Mouse (Mus musculus) cerebellum, postnatal 36 days (tissue): ENCODE measurements around the gene Trpc6.

Source experiments
- DNase-seq, 2 experiments: peaks; one replicate each; pipeline ENCODE4 v3.0.0; 2021 to 2022; ENCODE audit warnings: mixed read lengths in 2 of 2

Trpc6 gene

GRCm38 (mm10) chr9:8544041-8544794, at the start of gene Trpc6:
Gene Trpc6 (plus strand): TSS chr9:8544142.
- peak; percentile 2 to 10 for DNase-seq

- DNase-seq, result no peak
These were observed 23.0 kb upstream of the Trpc6 start for GRCm38 (mm10) chr9:8520911-8521310.

DNA sequence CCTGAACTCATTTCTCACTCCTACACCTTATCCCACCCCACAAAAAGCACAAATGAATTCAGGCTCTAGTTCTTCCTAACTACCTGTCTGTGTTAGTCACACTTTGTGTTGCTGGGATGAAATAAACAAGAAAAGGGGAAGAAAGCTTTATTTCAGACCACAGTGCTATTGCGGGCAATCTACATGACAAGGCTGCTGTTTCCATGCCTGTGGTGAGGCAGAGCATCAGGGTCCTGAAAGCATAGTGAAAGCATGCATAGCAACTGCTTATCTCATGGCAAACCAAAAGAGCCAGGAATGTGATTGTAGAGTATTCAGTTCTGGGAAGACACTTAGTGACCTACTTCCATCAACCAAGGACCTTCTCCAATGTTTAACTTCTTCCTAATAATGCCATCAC, 10.3 kb upstream of the Trpc6 start:
- DNase-seq, result no peak

GRCm38 (mm10) chr9:8545236-8545635, 1.3 kb downstream of the Trpc6 start:
- no peak for DNase-seq

GRCm38 (mm10) chr9:8558574-8558973, 14.6 kb downstream of the Trpc6 start:
- no peak for DNase-seq

GRCm38 (mm10) chr9:8592618-8593017, 48.7 kb downstream of the Trpc6 start:
- peak; percentile 20 to 27 for DNase-seq

- DNase-seq, result peak; percentile 44 to 52
These were observed 53.1 kb downstream of the Trpc6 start for GRCm38 (mm10) chr9:8597089-8597488.

DNA sequence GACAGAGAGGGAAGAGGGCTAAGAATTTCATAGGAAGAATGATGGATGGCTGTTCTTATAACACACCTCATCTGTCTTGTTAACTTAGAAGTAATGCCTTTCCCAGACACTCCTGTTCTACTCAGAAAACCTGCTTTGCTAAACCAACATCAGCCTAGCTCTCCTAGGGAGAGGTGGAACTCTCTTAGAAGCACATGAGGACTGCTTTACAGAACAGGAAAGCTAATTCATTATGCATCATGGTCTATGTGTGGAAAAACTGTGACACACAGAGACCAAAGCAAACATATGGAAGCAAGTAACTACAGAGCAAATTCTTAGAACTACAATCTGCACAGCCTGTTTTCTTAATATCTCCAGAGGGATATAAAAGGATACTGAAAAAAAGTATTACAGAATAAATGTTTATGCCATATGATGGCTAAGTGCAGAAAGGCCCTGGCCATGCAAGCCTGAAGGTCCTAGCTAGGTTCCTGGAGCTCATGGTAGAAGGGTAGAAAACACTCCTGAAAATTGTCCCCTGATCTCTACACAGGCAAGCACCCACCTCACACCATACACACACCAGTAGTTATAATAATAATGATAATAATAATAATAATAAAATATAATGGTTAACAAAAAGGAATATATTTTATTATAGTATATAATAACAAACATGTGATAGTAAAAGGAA, 63.0 kb downstream of the Trpc6 start:
- no peak for DNase-seq

DNA sequence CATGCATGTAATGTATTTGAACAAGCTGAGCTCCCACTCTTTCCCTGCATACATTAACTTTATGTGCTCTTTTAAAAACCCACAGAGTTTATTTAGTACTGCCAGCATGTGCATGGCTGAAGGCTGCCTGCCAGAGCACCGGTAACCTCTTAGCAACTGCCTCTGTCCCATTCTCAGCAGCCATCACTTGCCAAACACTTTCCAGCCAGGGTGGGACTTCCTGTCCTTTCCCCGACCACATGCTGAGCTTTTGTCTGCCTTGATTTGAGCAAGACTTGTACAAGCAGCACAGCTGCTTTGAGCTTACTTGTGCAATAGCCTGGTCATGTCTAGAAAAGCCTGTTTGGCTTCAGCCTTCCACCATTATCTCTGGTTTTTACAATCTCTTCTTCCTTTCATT, 90.4 kb downstream of the Trpc6 start:
- no peak for DNase-seq

GRCm38 (mm10) chr9:8643453-8643852, 99.5 kb downstream of the Trpc6 start:
- no peak for DNase-seq

GRCm38 (mm10) chr9:8655347-8655746, 111.4 kb downstream of the Trpc6 start:
- no peak for DNase-seq

DNA sequence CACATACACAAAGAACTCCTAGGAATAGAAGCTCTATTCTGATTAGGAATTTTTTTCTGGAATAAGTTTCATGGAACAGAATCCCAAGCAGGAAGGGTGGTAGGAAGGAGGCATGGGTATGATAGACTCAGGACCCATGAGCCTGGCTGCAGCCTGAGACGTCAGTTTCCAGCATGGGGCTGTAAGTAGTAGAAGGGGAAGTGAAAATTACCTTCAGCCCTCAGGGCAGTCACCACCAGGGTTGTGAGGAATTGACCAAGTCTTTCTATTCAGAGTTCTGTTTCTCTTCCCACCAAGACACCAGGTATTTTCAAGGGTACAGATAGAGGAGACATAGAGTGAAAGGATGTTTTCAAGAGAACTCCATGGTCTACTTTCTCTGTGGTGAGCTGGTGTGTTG, 129.0 kb downstream of the Trpc6 start:
- DNase-seq, result no peak

DNA sequence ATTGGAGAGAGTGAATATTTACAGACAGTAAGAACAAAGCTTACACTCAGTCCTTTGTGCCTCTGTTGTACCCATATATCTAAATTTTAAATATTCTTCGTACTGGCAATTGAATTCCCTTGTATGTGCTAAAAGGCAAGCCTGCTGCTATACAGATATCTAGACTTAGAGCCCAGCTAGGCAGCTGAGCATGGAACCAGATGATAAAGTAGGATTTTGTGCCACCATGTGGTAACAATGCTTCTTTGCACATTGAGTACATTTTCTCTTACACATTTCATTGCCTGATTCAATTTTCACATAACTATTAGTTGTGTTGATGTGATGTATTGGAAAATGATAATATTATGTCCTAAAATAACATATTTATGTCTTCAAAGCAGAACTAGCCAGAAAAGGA, 132.7 kb downstream of the Trpc6 start:
- no peak for DNase-seq

GRCm38 (mm10) chr9:8693177-8693576, 149.2 kb downstream of the Trpc6 start:
- DNase-seq, result no peak

GRCm38 (mm10) chr9:8700669-8701068, 156.7 kb downstream of the Trpc6 start:
- peak; percentile 69 to 76 for DNase-seq

GRCm38 (mm10) chr9:8703516-8703915, 159.6 kb downstream of the Trpc6 start:
- DNase-seq, result no peak

DNA sequence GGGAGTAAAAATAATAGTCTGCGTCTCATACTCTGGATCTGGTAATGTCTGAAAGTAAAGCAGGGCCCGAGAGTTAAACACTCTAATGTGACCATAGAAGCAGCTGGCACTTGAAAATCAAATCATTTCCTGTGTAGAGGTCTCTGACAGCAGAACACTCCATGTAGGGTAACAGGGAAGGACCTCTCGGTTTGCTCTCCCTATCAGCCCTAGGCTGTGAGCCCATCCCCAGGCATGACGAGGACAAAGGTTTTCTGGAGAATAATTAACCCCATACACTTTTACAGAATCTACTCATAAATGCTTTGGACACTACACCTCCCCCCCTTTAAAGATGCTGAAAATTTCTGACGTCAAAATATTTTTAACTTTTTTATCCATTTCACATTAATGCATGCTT, 160.0 kb downstream of the Trpc6 start:
- DNase-seq, result no peak

DNA sequence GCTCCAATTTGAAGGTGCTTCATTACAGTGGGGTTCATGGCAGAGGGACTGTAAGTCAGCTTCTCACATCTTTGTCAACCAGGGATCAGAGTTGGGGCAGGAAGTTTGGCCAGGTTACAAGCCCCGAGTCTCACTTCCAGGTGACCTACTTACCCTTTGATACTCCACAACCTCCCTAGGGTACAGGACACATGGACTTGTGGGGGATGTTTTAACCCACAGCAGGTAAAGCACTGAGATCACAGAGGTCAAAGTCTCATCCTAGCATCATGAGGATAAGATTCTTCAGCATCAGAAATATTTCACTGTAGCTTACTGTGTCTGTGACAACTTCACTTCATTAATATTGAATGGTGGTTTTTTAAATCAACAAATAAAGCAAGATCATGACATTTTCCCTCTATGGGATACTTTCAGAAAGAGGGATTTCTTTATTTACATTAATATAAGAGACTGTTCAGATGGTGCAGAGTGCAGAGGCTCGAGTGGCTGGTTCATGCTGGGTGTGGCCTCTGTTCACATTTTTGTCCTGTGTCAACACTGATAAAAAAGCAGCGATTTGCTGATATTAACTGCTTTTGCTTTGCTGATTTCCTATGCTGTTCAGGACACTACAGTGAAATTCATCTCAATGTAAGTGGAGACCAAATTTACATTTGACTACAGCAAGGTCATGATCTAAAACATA, 166.3 kb downstream of the Trpc6 start:
- DNase-seq, result no peak

DNA sequence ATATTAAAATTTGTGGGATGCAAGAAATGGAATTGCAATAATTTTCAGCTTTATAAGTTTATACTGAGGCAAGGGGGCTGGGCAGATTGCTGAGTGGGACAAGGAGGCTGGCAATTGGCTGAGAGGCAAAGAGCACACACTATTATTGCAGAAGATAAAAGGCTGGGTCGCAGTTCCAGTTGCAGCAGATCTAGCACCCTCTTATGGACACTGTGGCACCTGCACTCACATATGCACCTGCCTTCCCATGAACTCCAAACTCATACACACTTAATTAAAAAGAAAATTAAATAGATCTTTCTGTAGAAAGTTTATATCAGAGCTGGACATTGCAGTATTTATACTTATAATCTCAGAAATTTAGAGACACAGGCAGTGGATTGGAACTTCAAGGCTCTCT, 175.1 kb downstream of the Trpc6 start:
- no peak for DNase-seq

- no peak for DNase-seq
These were observed 185.1 kb downstream of the Trpc6 start for GRCm38 (mm10) chr9:8729056-8729455.
